Mouse (Mus musculus): Measurements from ENCODE around the gene Timp3.

Timp3 gene

GRCm38 (mm10) chr10:86297307-86297706 lies 2.9 kb upstream of the Timp3 start:
- DNase-seq (ENCODE audit: low read depth, low spot score): no peak

- DNase-seq (ENCODE audit: low read depth, low spot score): no peak
These were observed 1.8 kb upstream of the Timp3 start for GRCm38 (mm10) chr10:86298326-86298725.

DNA sequence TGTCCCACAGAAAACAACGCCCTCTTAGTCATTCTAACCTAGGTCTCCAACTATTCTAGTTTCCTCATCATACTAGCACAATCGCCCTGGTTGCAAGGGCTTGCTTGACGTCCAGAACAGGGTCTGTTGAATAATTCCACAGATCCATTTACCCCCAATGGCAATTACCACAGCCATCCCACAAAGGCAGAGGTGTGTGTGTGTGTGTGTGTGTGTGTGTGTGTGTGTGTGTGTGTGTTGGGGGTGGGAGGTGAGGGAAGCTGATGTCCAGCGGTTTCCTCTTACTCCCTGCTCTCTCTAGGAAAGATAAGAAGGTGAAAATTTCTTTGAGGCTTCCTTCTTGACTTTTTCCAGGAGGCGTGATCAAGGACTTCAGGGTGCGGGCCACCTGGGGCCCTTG lies 377 bp upstream of the Timp3 start:
- DNase-seq (ENCODE audit: low read depth, low spot score): no peak

DNA sequence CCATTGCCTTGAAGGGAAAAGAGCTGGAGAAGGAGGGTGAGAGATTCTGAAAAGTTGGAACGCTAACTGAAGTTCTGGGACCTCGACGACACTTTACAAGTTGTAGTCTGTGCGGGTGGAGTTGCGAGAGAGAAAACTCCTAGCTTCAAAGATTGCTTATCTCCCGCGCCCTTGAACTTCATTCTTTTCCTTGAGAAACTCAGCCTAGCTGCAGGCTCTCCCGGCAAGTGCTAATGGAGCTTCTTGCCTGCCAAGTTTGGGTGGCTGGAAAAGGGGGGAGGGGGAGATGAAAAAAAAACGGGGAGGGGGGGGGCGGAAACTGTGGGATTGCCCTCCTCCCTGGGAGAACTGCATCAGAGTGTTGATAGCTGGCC lies 932 bp downstream of the Timp3 start:
- no peak for DNase-seq (ENCODE audit: low read depth, low spot score)

- DNase-seq (ENCODE audit: low read depth, low spot score): no peak
These were observed 1.6 kb downstream of the Timp3 start for GRCm38 (mm10) chr10:86301593-86302317.

DNA sequence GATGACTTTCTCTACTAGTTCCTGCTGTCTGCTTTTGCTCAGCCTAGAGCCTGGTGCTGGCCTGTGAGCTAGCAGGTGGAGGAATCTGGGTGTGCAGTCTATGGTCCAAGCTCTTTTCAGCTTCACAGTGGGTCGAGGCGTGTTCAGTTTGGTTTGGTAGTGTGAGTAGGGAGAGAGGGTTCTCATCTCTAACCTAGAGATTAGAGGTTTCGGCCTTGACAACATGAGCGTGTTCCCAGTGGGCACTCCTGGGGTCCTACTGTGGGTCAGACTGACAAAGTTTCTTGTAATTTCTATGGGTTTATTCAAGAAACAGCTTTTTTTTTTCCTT lies 2.1 kb downstream of the Timp3 start:
- no peak for DNase-seq (ENCODE audit: low read depth, low spot score)

DNA sequence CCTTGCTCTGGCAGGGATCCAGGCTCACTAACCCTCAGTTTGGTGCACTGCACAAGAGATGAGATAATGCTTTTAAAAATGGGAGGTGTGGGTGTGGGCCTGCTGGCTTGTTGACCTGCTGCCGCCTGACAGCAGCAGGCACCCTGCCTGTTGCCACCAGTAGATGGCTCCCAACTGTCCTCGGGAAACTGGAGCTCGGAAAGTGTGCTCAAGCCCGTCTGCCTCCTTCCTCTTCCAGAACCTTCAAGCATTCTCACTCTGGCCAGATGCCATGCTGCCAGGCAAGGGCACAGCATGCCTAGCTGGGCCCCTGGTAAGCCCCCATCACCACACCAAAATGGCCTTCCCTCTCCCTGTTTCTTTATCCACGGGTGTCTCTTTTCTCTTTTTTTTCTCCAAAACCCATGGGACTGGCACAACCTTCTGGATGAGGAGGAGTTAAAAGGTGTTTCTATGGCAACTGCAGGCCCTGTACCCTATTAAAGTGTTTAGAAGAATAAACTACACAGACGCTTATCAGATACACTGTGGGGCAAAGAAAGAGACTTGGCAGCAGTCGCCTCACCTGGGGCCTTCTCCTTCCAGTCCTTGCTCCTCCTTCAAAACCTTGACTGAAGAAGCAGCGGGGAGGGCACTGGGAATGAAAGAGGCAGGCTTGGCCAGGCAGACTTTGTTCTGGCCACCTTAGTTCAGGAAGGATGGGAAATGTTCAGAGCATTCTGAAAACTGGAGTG lies 2.8 kb downstream of the Timp3 start:
- peak; percentile 94 for DNase-seq (ENCODE audit: low read depth, low spot score)

GRCm38 (mm10) chr10:86303495-86303876 lies 3.3 kb downstream of the Timp3 start:
- DNase-seq (ENCODE audit: low read depth, low spot score): no peak

DNA sequence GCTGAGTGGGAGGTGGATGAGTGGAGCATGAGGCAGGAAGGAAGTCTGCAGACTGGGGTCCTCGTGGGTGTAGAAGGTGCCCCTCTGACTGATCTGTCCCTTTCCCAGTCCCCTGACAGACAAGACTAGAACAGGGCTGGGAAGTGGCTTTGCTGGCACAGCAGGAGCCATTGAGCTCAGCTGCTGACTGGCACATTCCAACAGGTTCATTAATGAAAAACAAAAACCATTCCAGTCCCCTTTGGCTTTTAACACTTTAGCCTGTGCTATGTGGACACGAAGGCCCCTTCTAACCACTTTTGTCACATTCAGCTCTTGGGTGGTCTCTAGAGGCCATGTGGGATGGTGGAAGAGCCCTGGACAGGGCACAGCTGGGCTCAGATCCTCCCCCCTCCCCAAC lies 4.4 kb downstream of the Timp3 start:
- no peak for DNase-seq (ENCODE audit: low read depth, low spot score)

DNA sequence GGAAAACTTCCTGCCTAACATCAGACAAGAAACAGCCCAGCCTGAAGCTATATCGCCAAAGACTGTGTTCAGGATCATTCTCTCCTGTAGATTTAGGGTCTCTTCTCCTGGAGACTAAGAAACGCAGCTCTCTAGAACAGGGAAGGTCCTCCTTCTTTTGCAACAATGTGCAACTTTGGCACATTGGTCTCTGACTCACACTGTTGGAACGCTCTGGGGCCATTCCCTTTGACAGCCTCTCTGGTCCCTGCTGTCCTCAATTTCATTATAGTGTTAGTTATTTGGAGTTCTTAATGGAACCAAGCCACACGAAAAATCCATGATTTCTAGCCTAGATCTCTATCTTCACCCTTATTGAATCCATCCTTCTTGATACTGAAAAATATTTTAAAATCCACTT lies 7.1 kb downstream of the Timp3 start:
- DNase-seq (ENCODE audit: low read depth, low spot score): no peak

DNA sequence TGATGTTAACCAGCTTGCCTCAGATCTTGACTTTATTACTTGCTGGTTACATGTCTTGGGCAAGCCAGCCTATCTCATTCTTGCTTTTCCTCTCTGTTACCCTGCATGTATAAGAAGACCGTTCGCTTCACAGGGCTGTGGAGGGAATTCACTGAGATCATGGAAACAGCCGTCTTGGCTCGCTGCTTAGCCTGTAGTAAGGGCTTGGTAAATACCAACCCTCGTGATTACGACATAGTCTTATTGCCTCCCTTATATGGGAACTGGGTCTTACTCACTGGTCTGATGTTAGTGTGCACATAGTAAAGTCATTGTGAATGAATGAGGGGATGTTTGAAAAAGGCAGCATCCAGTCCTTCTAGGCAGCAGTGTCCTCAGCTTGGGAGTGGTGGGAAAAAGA lies 10.4 kb downstream of the Timp3 start:
- DNase-seq (ENCODE audit: low read depth, low spot score): no peak

- no peak for DNase-seq (ENCODE audit: low read depth, low spot score)
These were observed 12.8 kb downstream of the Timp3 start for GRCm38 (mm10) chr10:86312976-86313375.

DNA sequence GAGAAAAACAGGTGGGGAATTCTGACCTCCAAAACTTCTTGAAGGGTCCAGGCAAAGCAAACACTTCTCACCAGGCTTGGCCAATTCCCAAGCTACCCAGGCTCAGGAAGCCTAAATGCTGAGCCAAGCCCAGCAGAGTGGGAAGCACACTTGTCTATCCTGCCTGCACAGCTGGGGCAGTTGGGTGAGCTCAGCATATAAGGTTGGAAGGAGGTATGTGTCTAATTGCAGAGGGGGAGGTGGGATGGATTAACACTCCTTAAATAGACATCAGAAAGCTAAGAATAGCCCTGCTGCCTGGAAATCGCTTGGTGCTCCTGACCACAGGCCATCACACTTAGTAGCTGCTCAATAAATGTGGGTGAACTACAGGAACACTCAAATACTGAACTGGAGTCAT lies 13.3 kb downstream of the Timp3 start:
- no peak for DNase-seq (ENCODE audit: low read depth, low spot score)

DNA sequence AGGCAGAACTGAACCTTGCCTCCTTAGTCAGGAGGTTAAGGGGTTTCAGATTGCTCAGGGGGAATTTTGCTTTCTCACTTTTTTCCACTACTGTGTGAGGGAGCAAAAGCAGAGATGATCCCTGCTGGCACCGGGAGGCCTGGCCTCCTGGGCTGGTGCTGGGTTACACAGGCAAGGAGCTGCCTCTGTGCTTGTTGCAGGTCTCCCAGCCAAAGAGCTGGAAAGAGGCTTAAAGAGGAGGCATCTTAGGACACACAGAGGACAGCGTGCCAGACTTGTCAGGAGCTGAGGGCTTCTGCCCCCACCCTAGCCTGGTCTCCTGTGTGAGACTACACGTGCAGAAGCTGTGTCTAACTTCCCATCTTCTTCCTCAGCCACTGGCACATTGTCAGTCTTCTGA lies 15.3 kb downstream of the Timp3 start:
- DNase-seq (ENCODE audit: low read depth, low spot score): no peak

GRCm38 (mm10) chr10:86317633-86318032 lies 17.5 kb downstream of the Timp3 start:
- DNase-seq (ENCODE audit: low read depth, low spot score): no peak

DNA sequence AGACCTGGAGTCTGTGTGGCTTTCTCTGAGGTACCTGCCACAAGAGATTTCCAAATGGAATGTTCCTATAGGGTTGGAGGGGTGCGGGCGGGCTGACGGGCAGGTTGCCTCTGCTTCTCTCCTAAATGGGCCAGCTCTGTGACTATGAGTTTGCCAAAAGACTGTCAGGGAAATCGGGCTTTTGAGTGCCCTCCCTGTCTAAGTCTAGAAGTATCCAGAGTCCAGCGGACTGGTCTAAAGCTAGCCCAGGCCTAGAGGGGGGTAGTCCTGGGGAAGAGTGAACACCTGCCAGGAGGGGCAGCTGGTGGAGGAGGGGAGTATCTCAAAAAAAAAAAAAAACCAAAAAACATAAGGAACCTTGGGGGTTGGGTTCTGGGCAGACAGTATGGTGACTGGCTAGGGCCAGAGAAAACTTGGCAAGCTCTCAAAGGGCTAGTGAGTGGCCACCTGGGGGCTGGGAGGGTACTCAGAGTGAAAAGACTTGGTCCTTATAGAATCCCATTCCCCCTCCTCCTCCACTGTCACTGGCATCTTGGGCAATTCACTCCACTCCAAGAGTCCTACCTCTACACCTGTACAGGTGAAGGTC lies 18.5 kb downstream of the Timp3 start:
- no peak for DNase-seq (ENCODE audit: low read depth, low spot score)

- DNase-seq (ENCODE audit: low read depth, low spot score): no peak
These were observed 19.4 kb downstream of the Timp3 start for GRCm38 (mm10) chr10:86319526-86319925.

DNA sequence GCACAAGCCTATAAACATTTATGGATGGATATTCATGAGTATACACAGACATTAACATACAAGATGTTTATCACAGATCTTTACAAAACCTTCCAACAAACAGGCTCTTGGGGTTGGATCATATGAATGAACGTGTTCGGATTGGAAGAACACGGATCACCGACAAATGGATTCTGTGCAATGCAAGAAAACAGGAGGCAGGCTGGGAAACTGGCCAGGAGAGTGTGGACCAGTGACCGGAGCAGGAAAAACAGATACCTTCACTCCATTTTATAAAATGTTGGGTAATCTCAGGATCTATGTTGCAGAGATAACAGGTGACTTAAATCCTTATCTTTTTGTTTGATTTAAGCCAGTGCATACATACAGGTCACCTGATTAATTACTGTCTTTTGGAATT lies 20.0 kb downstream of the Timp3 start:
- DNase-seq (ENCODE audit: low read depth, low spot score): no peak

GRCm38 (mm10) chr10:86321194-86321593 lies 21.0 kb downstream of the Timp3 start:
- DNase-seq (ENCODE audit: low read depth, low spot score): no peak

GRCm38 (mm10) chr10:86322006-86322405 lies 21.8 kb downstream of the Timp3 start:
- DNase-seq (ENCODE audit: low read depth, low spot score): peak; percentile 70

DNA sequence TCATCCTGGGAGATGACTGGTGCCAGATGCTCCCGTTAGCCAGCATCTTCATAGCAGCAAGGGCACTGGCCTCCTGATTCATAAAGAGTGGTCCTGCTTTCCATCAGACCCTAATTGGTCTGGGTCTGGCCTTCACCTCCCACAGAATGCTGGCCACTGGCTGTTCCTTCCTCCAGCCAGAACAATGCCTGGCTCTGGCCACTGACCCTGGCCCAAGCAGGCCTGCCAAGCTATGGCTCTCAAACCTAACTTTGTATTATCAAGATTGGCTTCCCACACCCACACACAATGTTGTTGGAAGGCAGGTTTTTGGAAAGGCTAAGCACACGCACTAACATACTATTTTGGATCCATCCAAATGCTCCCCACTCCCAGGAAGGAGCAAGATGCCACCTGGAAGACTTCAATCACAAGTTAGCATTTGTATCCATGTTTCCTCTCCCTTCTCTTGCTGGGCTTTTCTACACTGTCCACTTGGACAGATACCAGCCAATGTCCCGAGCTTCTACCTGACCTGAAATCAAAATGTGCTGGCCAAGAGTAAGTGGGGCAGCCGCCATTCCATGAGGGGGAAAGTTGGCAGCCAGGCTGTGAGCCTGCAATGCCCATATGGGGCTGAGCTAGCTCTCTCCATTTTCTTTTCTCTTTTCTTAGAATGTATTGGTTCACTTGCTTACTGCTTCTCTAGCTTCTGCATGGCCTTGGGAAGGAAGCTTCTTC lies 23.3 kb downstream of the Timp3 start:
- DNase-seq (ENCODE audit: low read depth, low spot score): peak; percentile 83

DNA sequence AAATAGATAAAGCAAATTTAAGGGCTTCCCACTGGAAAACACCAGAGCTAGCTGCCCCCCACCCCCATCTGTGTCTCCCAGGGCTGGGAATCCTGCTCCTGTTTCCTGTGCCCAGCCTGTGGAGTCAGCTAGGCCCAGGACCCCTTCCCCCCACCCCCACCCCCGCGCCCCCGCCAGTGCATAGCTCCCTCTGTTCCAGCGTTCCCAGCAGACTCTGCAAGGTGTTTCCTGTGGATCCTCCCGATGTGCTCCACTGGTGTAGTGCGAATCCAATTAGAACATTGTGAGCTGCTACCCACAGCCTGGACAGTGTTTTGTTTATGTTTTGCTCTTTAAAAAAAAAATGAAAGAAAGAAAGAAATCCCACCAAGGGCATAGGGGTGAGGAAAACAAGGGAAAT lies 25.1 kb downstream of the Timp3 start:
- no peak for DNase-seq (ENCODE audit: low read depth, low spot score)

GRCm38 (mm10) chr10:86328143-86328542 lies 28.0 kb downstream of the Timp3 start:
- DNase-seq (ENCODE audit: low read depth, low spot score): no peak

Data from brain, adult 2 months (tissue).